Mouse (Mus musculus) lung, embryonic 15.5 days (tissue): ENCODE data around the gene Sec24b. TPM values are rescaled to one million over a fixed set of nuclear protein-coding genes. Genes with fewer than 3 reads are reported as not detected.

ENCODE experiments used
- ATAC-seq: fragments of 200-750 bp; cut with Nextera tagmentation; 2 replicates; pipeline ENCODE4 v1.8.0; 2017; ENCODE audit warnings: moderate number of reproducible peaks, borderline replicate concordance; ENCODE audit not compliant: low FRiP score, low TSS enrichment; ENCODE audit errors: extremely low read depth
- H3K27ac ChIP-seq: fragments of 300-500 bp; sonication (generic); 2 replicates; pipeline ENCODE4 v1.5.1; 2015; ENCODE audit warnings: moderate library complexity, mild to moderate bottlenecking, inconsistent platforms
- H3K27me3 ChIP-seq: fragments of 300-500 bp; sonication (generic); 2 replicates; pipeline ENCODE4 v1.6.1; 2015; ENCODE audit warnings: inconsistent platforms
- H3K36me3 ChIP-seq: fragments of 300-500 bp; sonication (generic); 2 replicates; pipeline ENCODE4 v1.6.1; 2015; ENCODE audit warnings: inconsistent platforms
- H3K4me1 ChIP-seq: fragments of 300-500 bp; sonication (generic); 2 replicates; pipeline ENCODE4 v1.6.1; 2015; ENCODE audit warnings: inconsistent platforms
- H3K4me2 ChIP-seq: fragments of 300-500 bp; sonication (generic); 2 replicates; pipeline ENCODE4 v1.6.1; 2015; ENCODE audit warnings: inconsistent platforms, mild to moderate bottlenecking, moderate library complexity
- H3K4me3 ChIP-seq: fragments of 300-500 bp; sonication (generic); 2 replicates; pipeline ENCODE4 v1.5.1; 2015; ENCODE audit warnings: mild to moderate bottlenecking, inconsistent platforms
- H3K9ac ChIP-seq: fragments of 300-500 bp; sonication (generic); 2 replicates; pipeline ENCODE4 v1.6.1; 2015; ENCODE audit warnings: inconsistent platforms
- H3K9me3 ChIP-seq: fragments of 300-500 bp; sonication (generic); 2 replicates; pipeline ENCODE4 v1.6.1; 2016; ENCODE audit warnings: inconsistent platforms
- WGBS: fragments of 180-500 bp; shearing (Covaris S2); methylation state at CpG from one replicate; pipeline ENCODE4 v1.1.7; 2015; 5-methylcytosine and 5-hydroxymethylcytosine counted together
- polyA plus RNA-seq: library from polyadenylated mRNA; unstranded; fragments of >200 nt; fragmentation: Nextera tagmentation; extraction: Ambion mirVana; gene quantifications from 2 replicates; pipeline ENCODE4 v1.2.1, GENCODE M21; 2015

Sec24b gene
- polyA plus RNA-seq, 1 experiment from 2014 or later, result 28.6 TPM

- H3K9me3 ChIP-seq, result no peaks in the 10 kb centered on the region
- H3K9ac ChIP-seq, result no peak overlapping the region
- no peak overlapping the region for H3K27ac ChIP-seq
- no peak overlapping the region for H3K4me2 ChIP-seq
- ATAC-seq, result no peak
- no peaks in the 10 kb centered on the region for H3K4me1 ChIP-seq
- H3K4me3 ChIP-seq, result no peak overlapping the region
- H3K36me3 ChIP-seq, result peaks cover 85% of the 10 kb centered on the region
- H3K27me3 ChIP-seq, result no peaks in the 10 kb centered on the region
- 73% methylated on average over 7 of the region's 7 CpGs for WGBS
Measured at GRCm38 (mm10) chr3:129998001-129998400, 63.4 kb downstream of the Sec24b start.

GRCm38 (mm10) chr3:129997324-129997723 is 64.0 kb downstream of the Sec24b start:
- Histone ChIP-seq H3K4me3 (no peak overlapping the region), H3K36me3 (peaks cover 85% of the 10 kb centered on the region), H3K9me3 (no peaks in the 10 kb centered on the region), H3K4me2 (no peak overlapping the region), H3K4me1 (no peaks in the 10 kb centered on the region), H3K9ac (no peak overlapping the region), H3K27ac (no peak overlapping the region), H3K27me3 (no peaks in the 10 kb centered on the region)
- WGBS, result 71% methylated on average over 3 of the region's 3 CpGs
- no peak for ATAC-seq

DNA sequence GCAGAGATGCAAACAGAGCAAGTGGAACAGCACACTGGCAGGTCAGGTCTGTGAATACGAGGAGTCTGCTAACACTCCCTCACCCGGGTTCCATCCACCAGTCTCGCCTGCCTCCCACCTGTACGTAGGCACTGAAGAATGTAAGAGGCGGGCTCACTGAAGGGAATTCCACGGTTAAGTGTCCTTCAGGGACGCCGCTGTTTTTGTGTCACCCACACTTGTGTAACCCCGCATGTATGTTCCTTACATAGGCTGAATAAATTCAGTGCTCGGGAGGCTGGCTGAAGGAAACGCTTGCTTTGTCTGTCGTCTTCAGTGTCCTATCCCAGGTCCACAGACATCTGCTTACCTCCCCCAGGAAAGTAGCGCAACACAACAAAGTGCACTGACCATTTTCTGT is 74.1 kb downstream of the Sec24b start:
- 78% methylated on average over 13 of the region's 13 CpGs for WGBS
- ATAC-seq, result no peak
- H3K9me3 ChIP-seq, result no peaks in the 10 kb centered on the region

DNA sequence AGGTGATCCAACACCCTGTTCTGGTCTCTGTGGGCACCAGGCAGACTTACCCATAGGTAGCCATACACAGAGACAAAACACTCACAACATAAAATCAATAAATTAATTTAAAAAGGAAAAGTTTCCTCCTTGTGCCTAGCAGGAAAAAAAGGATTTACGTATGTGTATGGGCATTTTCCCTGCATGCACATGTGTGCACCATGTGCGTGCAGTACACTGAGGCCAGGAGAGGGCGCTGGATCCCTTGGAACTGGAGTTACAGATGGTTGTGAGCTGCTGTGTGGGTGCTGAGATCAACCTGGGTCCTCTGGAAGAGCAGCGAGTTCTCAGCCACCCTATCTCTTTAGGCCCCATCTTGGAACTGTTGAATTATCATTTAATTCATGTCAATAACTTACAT is 76.0 kb downstream of the Sec24b start:
- 91% methylated on average over 4 of the region's 4 CpGs for WGBS
- H3K36me3 ChIP-seq, result peaks cover 71% of the 10 kb centered on the region
- H3K4me2 ChIP-seq, result no peak overlapping the region
- H3K4me3 ChIP-seq, result no peak overlapping the region
- no peak overlapping the region for H3K9ac ChIP-seq
- no peaks in the 10 kb centered on the region for H3K9me3 ChIP-seq
- no peaks in the 10 kb centered on the region for H3K4me1 ChIP-seq
- H3K27me3 ChIP-seq, result no peaks in the 10 kb centered on the region
- no peak for ATAC-seq
- no peak overlapping the region for H3K27ac ChIP-seq

More for the DNA sequence above, 74.1 kb downstream of the Sec24b start:
- Histone ChIP-seq H3K4me1 (no peaks in the 10 kb centered on the region), H3K27ac (no peak overlapping the region), H3K27me3 (no peaks in the 10 kb centered on the region), H3K4me2 (no peak overlapping the region), H3K9ac (no peak overlapping the region), H3K36me3 (peaks cover 82% of the 10 kb centered on the region), H3K4me3 (no peak overlapping the region)

DNA sequence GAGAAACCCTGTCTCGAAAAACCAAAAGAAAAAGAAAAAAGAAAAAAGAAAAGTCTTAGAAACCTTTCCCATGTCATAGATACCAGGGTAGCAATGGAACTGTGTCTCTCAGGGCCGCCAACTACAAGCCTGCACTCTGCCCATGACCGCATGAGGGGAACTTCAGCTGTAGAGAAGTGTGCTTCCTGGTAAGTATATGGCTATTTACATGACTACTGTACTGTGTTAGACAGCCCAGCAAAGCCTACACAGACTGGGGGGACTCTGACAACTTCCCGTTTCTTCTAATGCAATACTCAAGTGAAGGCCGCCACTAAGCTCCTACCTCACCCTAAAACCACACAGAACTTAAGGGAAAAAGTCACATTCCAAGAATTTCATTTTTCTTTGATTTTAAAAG is 76.6 kb downstream of the Sec24b start:
- no peak overlapping the region for H3K4me2 ChIP-seq
- H3K27me3 ChIP-seq, result no peaks in the 10 kb centered on the region
- no peak overlapping the region for H3K27ac ChIP-seq
- no peaks in the 10 kb centered on the region for H3K9me3 ChIP-seq
- no peak overlapping the region for H3K9ac ChIP-seq
- no peaks in the 10 kb centered on the region for H3K4me1 ChIP-seq
- 87% methylated on average over 5 of the region's 5 CpGs for WGBS
- peaks cover 66% of the 10 kb centered on the region for H3K36me3 ChIP-seq
- ATAC-seq, result no peak
- H3K4me3 ChIP-seq, result no peak overlapping the region

- H3K9me3 ChIP-seq, result no peaks in the 10 kb centered on the region
- ATAC-seq, result no peak
- no peaks in the 10 kb centered on the region for H3K27me3 ChIP-seq
- H3K9ac ChIP-seq, result no peak overlapping the region
- WGBS, result 66% methylated on average over 5 of the region's 5 CpGs
- no peak overlapping the region for H3K4me3 ChIP-seq
- H3K4me2 ChIP-seq, result no peak overlapping the region
- no peaks in the 10 kb centered on the region for H3K4me1 ChIP-seq
- peaks cover 41% of the 10 kb centered on the region for H3K36me3 ChIP-seq
- H3K27ac ChIP-seq, result no peak overlapping the region
Measured at GRCm38 (mm10) chr3:129982271-129982670, 79.1 kb downstream of the Sec24b start.

DNA sequence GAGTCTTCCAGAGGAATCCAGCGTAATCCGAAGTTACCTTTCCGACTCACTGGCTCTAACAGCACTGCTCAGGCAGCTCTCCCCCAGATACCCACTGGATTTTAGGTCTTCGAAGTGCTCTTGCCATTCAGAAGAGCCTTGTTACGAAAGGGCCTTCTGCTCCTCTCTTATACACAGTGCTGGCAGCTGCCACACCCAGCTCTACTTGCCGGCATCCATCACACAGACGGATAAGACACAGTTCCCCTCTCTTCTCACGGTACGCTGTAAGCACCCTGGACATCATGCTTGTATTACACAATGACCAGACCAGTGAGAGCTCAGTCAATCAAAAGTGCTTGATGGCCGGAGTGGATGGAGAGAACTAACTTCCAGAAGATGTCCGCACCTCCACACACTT is 79.6 kb downstream of the Sec24b start:
- Histone ChIP-seq H3K9ac (no peak overlapping the region), H3K4me1 (no peaks in the 10 kb centered on the region), H3K36me3 (peaks cover 36% of the 10 kb centered on the region), H3K4me3 (no peak overlapping the region), H3K4me2 (no peak overlapping the region), H3K27ac (no peak overlapping the region), H3K9me3 (no peaks in the 10 kb centered on the region), H3K27me3 (no peaks in the 10 kb centered on the region)
- WGBS, result 74% methylated on average over 11 of the region's 11 CpGs
- ATAC-seq, result no peak; the same call in 1 of the 2 replicates

DNA sequence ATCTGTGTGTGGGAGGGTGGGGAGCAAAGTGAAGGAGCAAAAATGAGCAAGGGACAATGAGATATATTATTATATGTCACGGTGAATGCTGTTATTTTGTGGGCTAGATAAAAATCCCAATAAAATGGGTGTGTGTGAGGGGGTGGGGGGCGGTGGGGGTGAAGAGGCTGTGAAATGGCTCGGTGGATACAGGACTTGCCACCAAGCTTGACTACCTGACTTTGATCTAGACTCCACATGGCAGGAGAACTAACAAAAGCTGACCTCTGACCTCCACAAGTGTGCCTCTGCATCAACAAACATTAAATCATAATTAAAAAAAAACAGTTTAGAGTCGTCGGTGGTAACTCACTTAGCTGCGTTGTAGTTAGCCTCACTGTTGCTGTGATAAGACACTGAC is 81.8 kb downstream of the Sec24b start:
- no peaks in the 10 kb centered on the region for H3K4me1 ChIP-seq
- no peak overlapping the region for H3K4me2 ChIP-seq
- peaks cover 21% of the 10 kb centered on the region for H3K36me3 ChIP-seq
- no peaks in the 10 kb centered on the region for H3K27me3 ChIP-seq
- H3K9ac ChIP-seq, result no peak overlapping the region
- no peak overlapping the region for H3K27ac ChIP-seq
- H3K9me3 ChIP-seq, result no peaks in the 10 kb centered on the region
- no peak overlapping the region for H3K4me3 ChIP-seq
- WGBS, result 20% methylated on average over 6 of the region's 6 CpGs
- no peak for ATAC-seq

DNA sequence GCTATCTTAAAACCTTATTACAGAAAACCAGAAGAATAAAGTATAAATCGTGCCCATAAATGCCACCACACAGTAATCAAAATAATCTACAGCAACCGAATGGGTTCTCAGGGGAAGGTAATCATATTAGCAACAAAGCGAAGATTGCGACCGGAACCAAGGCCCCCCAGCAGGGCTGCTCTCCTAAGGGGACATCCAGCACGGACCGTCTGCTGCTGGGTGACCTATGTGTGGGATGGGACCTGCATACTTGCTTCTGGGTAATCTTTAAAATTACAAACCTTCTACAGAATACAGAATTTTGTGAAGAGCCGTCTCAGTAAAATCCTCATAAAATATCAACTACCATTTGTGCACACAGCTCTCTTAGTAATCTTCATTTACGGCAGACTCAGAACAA is 82.6 kb downstream of the Sec24b start:
- Histone ChIP-seq H3K4me1 (no peaks in the 10 kb centered on the region), H3K27me3 (no peaks in the 10 kb centered on the region), H3K4me2 (no peak overlapping the region), H3K27ac (no peak overlapping the region), H3K9ac (no peak overlapping the region), H3K4me3 (no peak overlapping the region), H3K9me3 (no peaks in the 10 kb centered on the region), H3K36me3 (peaks cover 14% of the 10 kb centered on the region)
- WGBS, result 89% methylated on average over 9 of the region's 9 CpGs
- ATAC-seq, result no peak

- WGBS, result 76% methylated on average over 5 of the region's 5 CpGs
- no peak for ATAC-seq
Measured at GRCm38 (mm10) chr3:129976317-129976716, 85.0 kb downstream of the Sec24b start.

GRCm38 (mm10) chr3:129970529-129971515 is 90.5 kb downstream of the Sec24b start:
- H3K4me2 ChIP-seq, result peak overlapping the region; percentile 100
- H3K9ac ChIP-seq, result 0 out of 2 replicates have a peak overlapping the region, but pooled peaks have one; percentile 42
- peak; percentile 31; the same call in 1 of the 2 replicates for ATAC-seq
- H3K36me3 ChIP-seq, result no peaks in the 10 kb centered on the region
- no peaks in the 10 kb centered on the region for H3K9me3 ChIP-seq
- H3K27me3 ChIP-seq, result peaks cover 32% of the 10 kb centered on the region
- 14% methylated on average over 19 of the region's 19 CpGs for WGBS
- peaks cover 20% of the 10 kb centered on the region for H3K4me1 ChIP-seq
- peak overlapping the region; percentile 60 for H3K4me3 ChIP-seq
- H3K27ac ChIP-seq, result no peak overlapping the region

More at GRCm38 (mm10) chr3:129976317-129976716, 85.0 kb downstream of the Sec24b start:
- Histone ChIP-seq H3K4me3 (no peak overlapping the region), H3K27me3 (no peaks in the 10 kb centered on the region), H3K36me3 (no peaks in the 10 kb centered on the region), H3K4me1 (no peaks in the 10 kb centered on the region), H3K9me3 (no peaks in the 10 kb centered on the region), H3K4me2 (no peak overlapping the region), H3K27ac (no peak overlapping the region), H3K9ac (no peak overlapping the region)
